Mouse (Mus musculus): Measurements from ENCODE around the gene E330034G19Rik.
A peak's percentile ranks its signal among the peaks of the same experiment; 100 is the strongest.
"Not testable (repeated sequence)": the region's sequence is repeated elsewhere in the genome, so short reads cannot be mapped to it uniquely, and the experiment has no call there.

E330034G19Rik gene

GRCm38 (mm10) chr14:24311110-24311509 is 18.1 kb downstream of the E330034G19Rik start:
- ATAC-seq (ENCODE audit: insufficient number of reproducible peaks, low FRiP score, low TSS enrichment) = peak; percentile 68

- not testable (repeated sequence) for ATAC-seq (ENCODE audit: insufficient number of reproducible peaks, low FRiP score, low TSS enrichment)
These were observed 54.0 kb downstream of the E330034G19Rik start for GRCm38 (mm10) chr14:24347007-24347406.

GRCm38 (mm10) chr14:24358295-24358951 is 65.4 kb downstream of the E330034G19Rik start:
- ATAC-seq (ENCODE audit: insufficient number of reproducible peaks, low FRiP score, low TSS enrichment) = 0 out of 2 replicates have a peak, but pooled peaks have one; percentile 64

All from cerebellum, adult (tissue).